Mouse (Mus musculus) megakaryocyte progenitor cell, adult 5-6 weeks (primary cell): ENCODE measurements at regions not wholly inside any gene's neighbourhood (a gene's known extent, or its start where the extent isn't known, plus 50 kb on each side); places are given as distances from the start of the nearest gene placed in this dataset.

ENCODE experiments used
- ATAC-seq: replicated peaks from 2 replicates; pipeline ENCODE4 v1.8.0; 2016; ENCODE audit warnings: mild to moderate bottlenecking, moderate TSS enrichment, inconsistent platforms; ENCODE audit not compliant: poor library complexity

GRCm38 (mm10) chr15:85660528-85661392 lies 74.0 kb upstream of the Ppara start:
- no peak for ATAC-seq

GRCm38 (mm10) chr15:85661393-85661690 lies 73.4 kb upstream of the Ppara start:
- no peak for ATAC-seq

GRCm38 (mm10) chr15:85661771-85662170 lies 73.0 kb upstream of the Ppara start:
- no peak for ATAC-seq

- ATAC-seq, result no peak
These were observed 72.5 kb upstream of the Ppara start for GRCm38 (mm10) chr15:85662271-85662670.

- no peak for ATAC-seq
These were observed 72.1 kb upstream of the Ppara start for GRCm38 (mm10) chr15:85662673-85663072.

GRCm38 (mm10) chr15:85663757-85664431 lies 70.9 kb upstream of the Ppara start:
- no peak for ATAC-seq

- no peak for ATAC-seq
These were observed 70.4 kb upstream of the Ppara start for GRCm38 (mm10) chr15:85664432-85664828.

GRCm38 (mm10) chr15:85665181-85665821 lies 69.5 kb upstream of the Ppara start:
- no peak for ATAC-seq

- no peak for ATAC-seq
These were observed 68.3 kb upstream of the Ppara start for GRCm38 (mm10) chr15:85666496-85666895.

GRCm38 (mm10) chr15:85667381-85667791 lies 67.4 kb upstream of the Ppara start:
- no peak for ATAC-seq

GRCm38 (mm10) chr15:85667906-85668590 lies 66.7 kb upstream of the Ppara start:
- no peak for ATAC-seq

- ATAC-seq, result 0 out of 2 replicates have a peak, but pooled peaks have one; percentile 4
These were observed 65.7 kb upstream of the Ppara start for GRCm38 (mm10) chr15:85668871-85669651.

- ATAC-seq, result peak; percentile 51
These were observed 65.1 kb upstream of the Ppara start for GRCm38 (mm10) chr15:85669652-85670175.

GRCm38 (mm10) chr15:85670176-85670788 lies 64.5 kb upstream of the Ppara start:
- peak; percentile 41 for ATAC-seq

- ATAC-seq, result peak; percentile 18
These were observed 63.7 kb upstream of the Ppara start for GRCm38 (mm10) chr15:85670789-85671700.

GRCm38 (mm10) chr15:85671701-85672191 lies 63.0 kb upstream of the Ppara start:
- no peak for ATAC-seq

- no peak for ATAC-seq
These were observed 62.4 kb upstream of the Ppara start for GRCm38 (mm10) chr15:85672376-85672775.

- no peak for ATAC-seq
These were observed 61.9 kb upstream of the Ppara start for GRCm38 (mm10) chr15:85672931-85673330.

- ATAC-seq, result no peak
These were observed 61.3 kb upstream of the Ppara start for GRCm38 (mm10) chr15:85673506-85673905.
